Mouse (Mus musculus) layer of hippocampus, adult 9-10 months (tissue): ENCODE results near the gene Gm49384.
"Not testable (repeated sequence)": the region's sequence is repeated elsewhere in the genome, so short reads cannot be mapped to it uniquely, and the experiment has no call there.

Source experiments
- DNase-seq: peaks from one replicate; pipeline ENCODE4 v3.0.0; 2022; ENCODE audit warnings: low spot score

Gm49384 gene

GRCm38 (mm10) chr12:69167656-69168460 is 36.2 kb downstream of the Gm49384 start:
- no peak for DNase-seq

- not testable (repeated sequence) for DNase-seq
Observed at GRCm38 (mm10) chr12:69166861-69167581, 37.0 kb downstream of the Gm49384 start.

GRCm38 (mm10) chr12:69164904-69165303 is 39.2 kb downstream of the Gm49384 start:
- no peak for DNase-seq

GRCm38 (mm10) chr12:69163586-69163985 is 40.5 kb downstream of the Gm49384 start:
- not testable (repeated sequence) for DNase-seq

- DNase-seq: not testable (repeated sequence)
Observed at GRCm38 (mm10) chr12:69160677-69161076, 43.4 kb downstream of the Gm49384 start.

GRCm38 (mm10) chr12:69159578-69159940 is 44.5 kb downstream of the Gm49384 start:
- DNase-seq: peak; percentile 54

GRCm38 (mm10) chr12:69158765-69159577 is 45.1 kb downstream of the Gm49384 start, which contains the start of gene Rps29:
Gene Rps29, minus strand, starts transcription at chr12:69159186.
- DNase-seq: peak; percentile 97

- no peak for DNase-seq
Observed at GRCm38 (mm10) chr12:69158366-69158764, 45.7 kb downstream of the Gm49384 start.

- DNase-seq: no peak
Observed at GRCm38 (mm10) chr12:69157107-69157506, 47.0 kb downstream of the Gm49384 start.

GRCm38 (mm10) chr12:69156436-69156835 is 47.6 kb downstream of the Gm49384 start:
- DNase-seq: no peak

- no peak for DNase-seq
Observed at GRCm38 (mm10) chr12:69155923-69156322, 48.1 kb downstream of the Gm49384 start.

- no peak for DNase-seq
Observed at GRCm38 (mm10) chr12:69150049-69150448, 54.0 kb downstream of the Gm49384 start.

GRCm38 (mm10) chr12:69147166-69147735 is 56.8 kb downstream of the Gm49384 start:
- no peak for DNase-seq

GRCm38 (mm10) chr12:69143460-69143859 is 60.6 kb downstream of the Gm49384 start:
- DNase-seq: no peak

GRCm38 (mm10) chr12:69139841-69140240 is 64.2 kb downstream of the Gm49384 start:
- no peak for DNase-seq
